Mouse (Mus musculus) cerebellum, adult 9-11 months (tissue): ENCODE measurements around the gene Ttc9c.
"Not testable (repeated sequence)": the region's sequence is repeated elsewhere in the genome, so short reads cannot be mapped to it uniquely, and the experiment has no call there.

Experiments used
- DNase-seq: peaks from one replicate; pipeline ENCODE4 v3.0.0; 2022

Gene Ttc9c

DNA sequence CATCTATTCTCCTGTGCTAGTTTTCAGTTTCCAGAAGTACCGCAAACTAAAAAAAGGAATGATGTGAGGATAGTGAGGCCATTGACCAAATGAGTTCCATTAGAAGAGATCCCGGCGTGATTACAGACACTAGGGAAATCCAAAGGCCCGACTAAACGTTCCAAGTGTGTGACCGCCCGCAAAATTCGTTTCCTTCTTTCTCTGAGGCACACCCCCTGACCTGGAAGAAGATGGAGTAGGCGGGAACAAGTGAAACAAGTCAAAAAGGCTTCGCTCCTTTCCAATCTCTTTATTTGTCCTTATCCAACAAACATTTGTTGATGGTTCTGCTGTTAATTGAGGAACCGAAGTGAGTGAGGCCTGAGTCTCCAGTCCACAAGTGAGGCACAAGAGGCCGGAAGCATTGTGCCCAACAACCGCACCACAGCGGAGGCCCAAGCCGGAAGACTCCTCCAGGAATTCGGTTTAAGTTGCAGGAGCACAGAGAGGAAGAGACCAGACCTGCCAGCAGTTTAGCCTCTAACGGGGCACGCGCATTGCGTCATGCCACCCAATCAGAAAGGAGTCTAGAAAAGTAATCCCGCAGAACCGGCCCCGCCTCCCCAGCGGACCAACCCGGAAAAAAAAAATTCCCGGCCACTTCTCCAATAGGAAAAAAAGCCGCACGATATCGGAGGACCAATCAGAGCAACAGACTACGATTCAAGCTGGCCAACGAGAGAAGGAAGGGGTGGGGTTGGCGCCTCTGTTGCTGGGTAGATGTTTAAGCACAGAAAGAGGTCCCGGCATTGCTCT, at the start of gene Ttc9c:
TSS of gene Ttc9c (minus strand) at position 533 of the 795 bp plus-strand sequence.
- peak; percentile 99 for DNase-seq

DNA sequence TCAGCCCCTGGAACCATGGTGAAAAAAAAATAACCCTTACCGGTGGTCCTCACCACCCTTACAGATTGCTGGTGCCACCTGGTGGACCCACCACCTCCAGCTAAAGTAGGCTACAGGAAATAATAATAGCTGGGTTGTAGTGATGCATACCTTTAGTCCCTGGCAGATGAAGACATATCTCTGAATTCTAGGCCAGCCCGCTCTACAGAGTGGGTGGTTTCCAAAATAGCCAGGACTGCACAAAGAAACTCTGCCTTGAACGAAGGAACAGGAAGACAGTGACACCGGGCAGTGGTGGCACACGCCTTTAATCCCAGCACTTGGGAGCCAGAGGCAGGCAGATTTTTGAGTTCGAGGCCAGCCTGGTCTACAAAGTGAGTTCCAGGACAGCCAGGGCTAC, 45.1 kb upstream of the Ttc9c start:
- peak; percentile 1 for DNase-seq

DNA sequence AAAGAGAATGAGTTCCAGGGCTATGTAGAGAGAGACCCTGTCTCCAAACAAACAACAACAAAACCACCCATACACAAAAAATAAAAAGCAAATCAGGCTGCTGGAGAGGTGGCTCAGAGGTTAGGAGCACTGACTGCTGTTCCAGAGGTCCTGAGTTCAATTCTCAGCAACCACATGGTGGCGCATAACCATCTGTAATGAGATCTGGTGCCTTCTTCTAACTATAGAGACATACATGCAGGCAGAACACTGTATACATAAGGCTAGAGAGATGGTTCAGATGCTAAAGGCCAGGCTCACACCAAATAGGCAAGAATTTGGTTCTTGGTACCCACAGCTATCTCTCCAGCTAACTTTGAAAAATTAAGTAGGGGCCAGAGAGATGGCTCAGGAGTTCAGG, 39.9 kb upstream of the Ttc9c start:
- DNase-seq: peak; percentile 1

DNA sequence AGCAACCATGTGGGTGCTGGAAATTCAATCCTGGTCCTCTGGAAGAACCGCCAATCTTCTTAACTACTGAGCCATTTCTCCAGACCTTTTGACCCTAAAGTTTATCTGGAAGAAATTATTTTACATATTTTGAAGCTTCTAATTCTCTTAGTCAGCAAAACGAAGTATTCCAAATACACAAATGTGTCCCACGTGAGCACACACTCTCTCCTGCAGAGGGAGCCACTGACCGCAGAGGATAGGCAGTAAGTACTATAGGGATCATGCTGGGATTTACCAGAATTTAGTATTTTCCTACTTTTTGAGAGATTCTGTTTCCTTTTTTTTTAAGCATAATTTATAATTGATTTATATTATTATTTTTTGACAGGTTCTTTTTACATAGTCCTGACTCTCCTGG, 38.6 kb upstream of the Ttc9c start:
- peak; percentile 27 for DNase-seq

DNA sequence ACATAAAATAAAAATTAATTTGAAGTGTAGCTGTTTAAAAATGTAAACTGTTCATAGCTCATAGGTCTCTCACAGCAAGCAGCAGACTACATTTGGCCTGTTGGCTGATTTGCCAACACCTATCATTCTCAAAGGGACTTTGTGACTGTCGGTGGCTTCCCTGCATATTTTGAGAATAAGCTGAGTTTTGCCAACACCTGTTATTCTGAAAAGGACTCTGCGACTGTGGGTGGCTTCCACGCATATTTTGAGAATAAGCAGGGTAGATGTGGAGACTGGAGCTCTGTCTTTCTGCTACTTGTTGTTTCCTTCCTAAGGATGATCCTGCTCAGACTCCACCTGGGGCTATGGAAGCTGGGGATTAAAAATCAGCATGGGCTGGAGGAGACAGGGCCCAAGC, 34.0 kb upstream of the Ttc9c start:
- DNase-seq: peak; percentile 1

DNA sequence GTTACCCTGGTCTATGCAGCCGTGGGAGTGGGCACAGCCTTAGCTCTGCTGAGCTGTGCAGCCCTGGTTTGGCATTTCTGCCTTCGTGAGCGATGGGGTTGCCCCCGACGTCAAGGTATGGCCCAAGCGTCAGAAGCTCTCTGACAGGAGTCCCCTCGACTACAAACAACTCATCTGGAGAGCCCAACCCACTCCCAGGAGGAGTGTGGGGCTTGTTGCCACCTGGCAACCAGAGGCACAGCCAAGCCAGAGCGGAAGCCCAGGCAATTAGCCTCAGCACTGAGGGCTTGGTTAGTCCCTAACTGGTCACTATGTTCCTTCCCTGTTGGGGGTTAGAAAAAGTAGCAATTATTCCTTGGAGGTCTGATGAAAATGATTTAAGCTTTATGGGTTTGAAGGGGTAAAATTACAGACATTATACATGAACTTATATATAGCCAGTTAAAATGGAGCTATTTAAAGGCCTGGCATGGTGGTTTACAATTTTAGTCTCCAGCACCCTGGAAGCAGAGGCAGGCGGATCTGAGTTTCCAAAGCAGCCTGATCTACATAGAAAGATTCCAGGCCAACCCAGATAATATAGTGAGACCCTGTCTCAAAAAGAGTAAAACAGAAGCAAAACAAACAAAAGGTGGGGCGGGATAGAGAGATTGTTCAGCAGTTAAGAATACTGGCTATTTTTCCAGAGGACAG, 33.2 kb upstream of the Ttc9c start:
- DNase-seq: peak; percentile 7

DNA sequence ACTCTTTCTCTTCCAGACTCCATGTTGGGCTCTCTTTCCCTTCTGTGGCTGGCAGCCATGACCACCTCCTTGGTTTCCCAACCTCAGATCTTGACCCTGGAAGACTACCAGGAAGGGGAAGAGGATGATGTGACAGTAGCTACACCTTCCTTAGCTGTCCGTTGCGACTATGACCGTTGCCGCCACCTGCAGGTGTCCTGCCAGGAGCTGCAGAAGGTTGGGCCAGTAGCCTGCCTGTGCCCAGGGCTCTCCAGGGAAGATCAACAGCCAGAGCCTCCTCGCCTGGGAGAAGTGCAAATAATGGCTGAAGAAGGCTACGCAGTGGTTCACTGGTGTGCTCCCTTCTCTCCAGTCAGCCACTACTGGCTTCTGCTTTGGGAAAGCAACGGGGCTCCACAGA, 32.5 kb upstream of the Ttc9c start:
- DNase-seq: peak; percentile 19

DNA sequence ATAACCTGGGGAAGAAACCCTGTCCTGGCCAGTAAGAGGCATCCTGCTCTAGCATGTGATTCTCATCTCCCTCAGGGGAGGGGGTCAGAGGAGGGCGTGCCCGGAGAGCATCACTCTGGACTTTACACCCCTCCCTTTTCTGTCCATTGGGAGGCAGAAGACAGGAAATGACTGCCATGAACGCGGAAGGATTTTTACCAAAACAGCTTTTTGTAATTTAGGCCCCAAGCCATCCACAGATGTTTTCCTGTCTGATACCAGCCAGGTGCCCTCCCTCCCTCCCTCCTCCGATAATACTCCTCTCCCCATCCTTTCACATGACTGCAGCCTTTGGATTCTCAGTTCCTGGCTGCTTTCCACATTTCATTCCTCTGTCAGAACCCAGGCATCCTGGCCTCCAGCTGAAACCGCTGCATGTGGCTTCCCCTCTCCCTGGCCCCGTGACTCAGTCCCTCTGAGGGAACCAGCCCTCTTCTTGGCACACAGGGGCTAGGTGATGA, 31.3 kb upstream of the Ttc9c start, which contains the start of gene Lrrn4cl:
TSS of gene Lrrn4cl (plus strand) at position 367 of the 500 bp plus-strand sequence.
- peak; percentile 34 for DNase-seq

DNA sequence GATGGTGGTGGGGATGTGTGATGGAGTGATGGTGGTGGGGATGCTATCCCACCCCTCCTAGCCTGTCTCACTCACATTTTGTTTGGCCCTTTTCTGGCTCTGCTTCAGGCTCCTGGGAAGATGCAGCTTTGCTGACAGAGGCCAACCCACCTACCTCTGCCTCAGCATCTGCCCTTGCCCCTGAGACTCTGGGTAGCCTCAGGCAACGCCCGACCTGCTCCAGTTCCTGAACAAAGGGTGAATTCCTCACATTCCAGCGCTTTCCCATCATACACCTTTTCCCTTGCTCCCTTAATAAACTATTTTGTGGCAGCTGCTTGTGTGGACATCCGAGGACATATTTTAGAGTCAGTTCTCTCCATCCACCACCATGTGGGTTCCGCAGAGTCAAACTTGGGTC, 29.2 kb upstream of the Ttc9c start:
- DNase-seq: no peak

DNA sequence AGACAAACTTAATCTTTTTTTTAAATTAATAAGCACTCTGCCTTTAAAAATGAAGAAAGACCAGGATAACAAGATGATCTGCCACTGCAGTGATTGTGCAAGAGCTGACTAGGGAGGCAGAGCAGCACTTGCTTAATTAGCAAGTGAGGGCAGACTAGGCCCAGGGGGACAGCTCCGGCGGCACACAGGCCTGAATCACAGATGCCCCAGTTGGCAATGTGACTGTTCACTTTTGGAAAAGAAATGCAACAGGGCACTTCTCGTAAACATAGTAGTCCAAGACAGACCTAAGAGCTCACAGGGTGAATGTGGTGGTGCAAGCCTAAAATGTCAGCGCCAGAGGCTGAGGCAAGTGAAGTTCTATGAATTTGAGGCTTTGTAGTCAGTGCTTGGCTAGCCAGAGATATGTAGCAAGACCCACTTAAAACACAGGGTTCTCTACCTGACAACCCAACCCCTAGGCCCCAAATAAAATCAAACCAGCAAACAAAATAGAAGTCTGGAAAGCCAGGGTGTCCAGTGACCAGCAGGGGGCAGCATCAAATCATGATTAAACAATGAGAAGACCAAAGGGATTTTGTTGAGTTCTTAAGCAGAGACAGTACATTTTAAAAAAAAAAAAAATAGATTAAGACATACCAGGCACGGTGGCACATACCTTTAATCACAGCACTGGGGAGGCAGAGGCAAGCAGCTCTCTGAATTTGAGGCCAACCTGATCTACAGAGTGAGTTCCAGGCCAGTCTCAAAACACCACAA, 25.4 kb upstream of the Ttc9c start:
- peak; percentile 67 for DNase-seq

DNA sequence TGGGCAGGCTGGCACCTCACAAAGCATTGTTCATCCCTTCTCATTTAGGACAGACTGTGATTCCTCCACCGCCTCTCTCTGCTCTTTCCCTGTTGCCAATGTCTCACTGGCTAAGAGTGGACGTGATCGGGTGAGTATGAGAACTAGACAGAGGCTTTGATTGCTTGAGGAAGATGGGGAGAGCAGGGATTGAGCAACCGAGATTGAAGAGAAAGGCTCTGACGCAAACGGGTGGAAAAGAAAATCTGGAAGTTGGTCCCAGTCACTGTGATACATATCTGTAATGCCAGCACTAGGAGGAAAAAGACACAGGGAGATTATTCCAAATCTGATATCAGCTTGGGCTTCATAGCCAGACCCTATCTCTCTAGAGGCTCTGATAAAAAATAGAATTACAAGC, 23.8 kb upstream of the Ttc9c start:
- no peak for DNase-seq

DNA sequence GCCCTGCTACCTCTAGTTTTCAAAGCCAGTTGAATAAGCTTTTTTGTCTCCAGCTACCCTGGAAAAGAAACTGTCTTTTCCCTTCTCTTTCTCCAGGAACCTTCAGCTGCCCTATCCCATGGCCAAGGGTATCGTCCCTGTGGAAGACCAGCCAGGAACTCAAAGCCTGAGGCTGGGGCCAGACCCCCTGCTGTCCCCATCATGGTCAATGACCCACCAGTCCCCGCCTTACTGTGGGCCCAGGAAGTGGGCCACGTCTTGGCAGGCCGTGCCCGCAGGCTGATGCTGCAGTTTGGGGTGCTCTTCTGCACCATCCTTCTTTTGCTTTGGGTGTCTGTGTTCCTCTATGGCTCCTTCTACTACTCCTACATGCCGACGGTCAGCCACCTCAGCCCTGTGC, 21.9 kb upstream of the Ttc9c start:
- DNase-seq: peak; percentile 69

DNA sequence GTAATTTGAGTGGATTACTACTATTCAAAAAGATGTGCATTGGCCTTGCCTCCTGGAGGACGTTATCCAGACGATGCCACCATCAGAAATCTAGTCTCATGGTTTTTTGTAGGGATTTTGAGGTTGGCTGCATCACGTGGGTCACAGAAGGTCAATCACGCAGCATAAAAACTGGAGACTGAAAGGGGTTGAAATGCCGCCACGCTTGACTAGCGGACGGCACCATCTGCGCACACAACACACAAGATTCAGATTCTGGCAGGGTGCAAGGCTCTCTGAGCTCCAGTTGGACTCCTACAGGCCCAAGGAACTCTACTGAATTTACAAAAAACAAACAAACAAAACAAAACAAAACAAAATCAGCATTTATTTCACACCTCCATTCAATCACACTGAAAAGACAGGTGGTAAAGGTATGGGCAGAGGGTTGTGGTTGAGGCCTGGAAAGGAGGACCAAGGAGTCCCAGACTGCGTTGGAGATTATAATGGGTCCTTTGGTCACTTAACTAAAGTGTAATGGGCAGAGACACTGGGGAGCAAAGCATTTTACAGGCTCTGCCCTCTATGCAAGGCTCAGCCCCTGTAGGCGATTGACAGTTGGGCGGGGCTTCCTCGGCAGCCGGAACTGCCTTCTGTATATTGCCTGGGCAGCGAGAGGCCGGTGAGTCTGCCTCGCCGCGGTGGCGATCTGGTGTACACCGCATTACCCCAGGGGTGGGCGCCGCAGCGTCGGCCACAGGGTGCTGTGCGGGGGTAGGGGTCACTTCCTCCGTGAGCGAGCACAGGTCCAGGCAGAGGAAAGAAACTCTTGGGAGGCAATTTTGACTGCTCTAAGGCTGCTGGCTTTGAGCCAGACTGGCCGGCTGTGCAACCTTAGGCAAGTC, 21.0 kb upstream of the Ttc9c start:
- peak; percentile 90 for DNase-seq

DNA sequence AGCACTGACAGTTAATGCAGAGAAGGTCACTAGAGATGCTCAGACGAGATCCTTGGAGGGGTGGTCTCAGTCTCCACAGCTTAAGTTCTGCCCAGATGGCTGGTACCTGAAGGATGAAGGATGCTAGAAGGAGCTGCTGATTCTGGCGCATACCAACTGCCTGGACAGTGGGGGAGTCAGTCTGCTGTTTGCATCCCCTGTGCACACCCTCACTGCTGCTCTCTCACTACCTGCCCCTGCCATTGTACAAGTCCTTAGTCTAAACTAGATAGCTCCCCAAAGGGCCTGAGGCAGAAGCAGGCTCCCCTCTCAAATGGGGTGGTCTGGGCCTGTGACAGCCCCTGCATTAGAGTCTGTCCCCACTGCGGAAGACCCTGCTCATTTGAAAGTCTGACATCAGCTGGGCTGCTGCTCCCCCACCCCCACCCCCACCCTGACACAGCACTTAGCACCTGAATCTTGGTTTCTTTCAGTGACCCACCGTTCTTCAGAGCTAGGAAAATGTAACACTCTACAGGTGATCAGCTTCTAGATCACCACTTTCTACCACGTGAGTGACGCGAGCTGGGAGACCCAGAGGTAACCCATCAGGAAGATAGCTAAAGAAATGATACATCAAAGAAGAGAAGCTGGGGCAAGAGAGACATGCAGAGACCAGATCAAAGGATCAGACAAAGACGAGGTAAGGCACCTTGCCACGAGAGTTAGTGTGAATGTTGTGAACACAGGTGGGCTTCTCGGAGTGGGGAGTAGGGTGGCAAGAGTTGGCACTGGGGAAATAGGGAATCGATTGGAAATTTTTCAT, 20.2 kb upstream of the Ttc9c start, which contains the start of gene Gng3:
TSS of gene Gng3 (minus strand) at position 92 of the 805 bp plus-strand sequence.
- peak; percentile 95 for DNase-seq

DNA sequence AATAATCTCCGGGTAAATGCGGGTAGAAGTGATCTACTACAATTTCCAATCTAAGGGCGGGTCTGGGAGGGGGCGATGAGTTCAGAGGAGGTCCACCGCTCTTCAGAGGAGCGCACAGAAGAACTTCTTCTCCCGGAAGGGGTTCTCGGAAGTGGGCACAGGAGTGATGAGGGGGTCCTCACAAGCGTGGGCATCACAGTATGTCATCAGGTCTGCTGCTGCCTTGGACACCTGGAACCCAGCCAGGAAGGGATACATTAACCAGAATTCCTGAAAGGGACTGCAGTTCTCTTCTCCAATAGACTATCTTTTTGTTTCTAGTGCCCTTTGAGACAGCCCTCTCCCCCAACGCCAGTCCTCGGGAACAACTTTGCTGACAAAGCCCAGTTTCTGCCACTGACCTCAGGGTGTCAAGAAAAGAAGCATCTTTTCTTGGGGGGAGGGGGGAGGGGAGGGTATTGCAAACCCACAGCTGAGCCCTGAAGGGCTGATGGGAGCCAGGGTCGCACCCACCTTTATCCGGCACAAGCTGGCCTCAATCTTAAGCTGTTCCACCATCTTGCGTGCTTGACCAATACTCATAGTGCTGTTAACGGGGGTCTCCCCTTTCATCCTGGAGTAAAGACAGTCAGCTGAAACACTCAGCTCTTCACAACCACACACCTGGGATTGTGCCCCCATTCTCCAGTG, 19.1 kb upstream of the Ttc9c start:
- DNase-seq: peak; percentile 80

DNA sequence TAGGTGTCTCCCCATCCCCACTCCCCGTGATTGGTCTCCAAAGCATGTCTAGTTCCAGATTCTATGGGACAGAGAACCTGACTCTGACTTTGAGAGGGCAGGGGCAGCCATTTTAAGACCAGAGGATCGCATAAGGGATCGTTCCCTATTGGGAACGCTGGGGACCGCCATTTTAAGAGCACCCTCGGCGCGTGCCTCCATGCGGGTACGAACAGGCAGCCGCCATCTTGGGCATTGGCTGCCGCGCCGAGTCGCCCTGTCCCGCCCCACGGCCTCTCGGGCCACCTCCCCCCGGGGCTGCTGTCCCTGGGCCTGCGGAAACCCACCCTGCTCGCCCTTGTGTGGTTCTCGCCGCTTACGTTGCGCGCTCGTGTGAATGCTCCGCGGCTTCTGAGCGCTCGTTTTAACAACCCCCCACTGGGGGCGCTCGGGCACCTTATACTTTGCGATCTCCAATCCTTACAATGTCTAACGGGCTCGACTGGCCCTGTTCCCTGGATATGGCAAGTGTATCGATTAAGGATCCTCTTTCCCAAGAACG, 18.2 kb upstream of the Ttc9c start, which contains the start of gene Bscl2:
TSS of gene Bscl2 (plus strand) at position 217 of the 541 bp plus-strand sequence.
- peak; percentile 90 for DNase-seq

DNA sequence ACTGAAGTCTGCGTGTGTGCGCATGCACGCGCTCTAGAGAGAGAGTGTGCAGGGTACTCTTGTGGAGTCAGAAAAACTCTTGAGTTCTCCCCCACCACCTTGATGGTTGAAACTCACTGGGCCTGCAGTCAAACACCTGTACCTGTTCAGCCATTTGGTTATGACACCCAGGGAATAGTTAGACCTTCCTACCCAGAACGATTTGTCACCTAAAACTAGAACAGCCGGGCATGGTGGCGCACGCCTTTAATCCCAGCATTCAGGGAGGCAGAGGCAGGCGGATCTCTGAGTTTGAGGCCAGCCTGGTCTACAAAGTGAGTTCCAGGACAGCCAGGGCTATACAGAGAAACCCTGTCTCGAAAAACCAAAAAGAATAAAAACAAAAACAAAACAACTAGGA, 17.2 kb upstream of the Ttc9c start:
- DNase-seq: not testable (repeated sequence)

DNA sequence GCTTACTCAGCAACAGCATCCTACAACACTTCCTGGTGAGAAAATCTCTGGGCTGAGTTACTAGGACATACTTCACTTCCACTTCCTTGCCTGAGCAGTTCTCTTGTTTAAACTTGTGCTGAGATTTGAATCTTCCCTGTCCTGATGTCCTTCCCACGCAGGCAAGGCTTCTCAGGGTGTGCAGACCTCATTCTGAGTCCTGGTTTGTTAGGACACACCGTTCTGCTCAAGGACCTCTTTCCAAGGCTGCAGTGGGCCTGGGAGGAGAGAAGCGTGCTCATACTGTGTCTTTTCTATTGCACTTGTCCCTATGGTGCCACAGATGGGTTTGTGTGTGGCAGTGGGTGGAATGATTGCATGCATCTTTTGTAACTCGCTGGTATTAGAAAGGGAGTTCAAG, 13.8 kb upstream of the Ttc9c start:
- no peak for DNase-seq

DNA sequence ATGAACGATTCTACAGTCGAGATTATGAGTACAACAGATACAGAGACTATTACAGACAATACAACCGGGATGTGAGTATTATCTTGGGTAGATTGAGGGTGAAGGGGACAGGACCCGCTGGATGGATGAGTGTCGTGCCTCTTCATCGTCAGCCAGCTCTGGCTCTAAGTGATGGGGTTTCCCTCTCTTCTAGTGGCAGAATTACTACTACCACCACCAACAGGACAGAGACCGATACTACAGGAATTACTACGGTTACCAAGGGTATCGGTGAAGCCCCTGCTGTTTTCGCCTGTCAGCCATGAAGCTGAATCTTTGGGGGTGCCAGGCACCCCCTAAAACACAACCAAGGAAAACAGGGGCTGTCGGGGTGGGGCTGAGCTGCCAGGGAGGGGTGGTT, 12.1 kb upstream of the Ttc9c start:
- no peak for DNase-seq

DNA sequence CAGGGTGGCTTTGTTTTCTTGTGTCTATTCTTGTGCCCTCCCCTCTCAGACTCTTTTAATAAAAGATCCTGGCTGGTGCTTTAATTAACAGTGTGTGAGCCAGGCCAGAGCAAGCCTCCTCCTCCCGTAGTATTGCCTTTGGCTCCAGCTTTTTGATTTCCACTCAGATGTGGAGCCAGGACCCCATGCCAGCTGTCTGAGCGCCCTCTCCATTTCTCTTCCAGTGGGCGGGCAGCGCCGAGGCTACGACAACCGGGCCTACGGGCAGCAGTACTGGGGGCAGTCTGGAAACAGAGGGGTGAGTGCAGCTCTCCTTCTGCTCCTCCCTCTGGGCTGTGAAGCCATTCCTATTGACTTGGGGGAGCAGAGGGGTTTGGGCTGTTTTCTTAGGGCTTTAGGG, 11.5 kb upstream of the Ttc9c start:
- no peak for DNase-seq
